Mouse (Mus musculus): Measurements from ENCODE around the gene Npas3. TPM values are rescaled to one million over a fixed set of nuclear protein-coding genes. Genes with fewer than 3 reads are reported as not detected.

The Npas3 gene
- polyA plus RNA-seq, 1 experiment from 2014 or later: 4.5 TPM

DNA sequence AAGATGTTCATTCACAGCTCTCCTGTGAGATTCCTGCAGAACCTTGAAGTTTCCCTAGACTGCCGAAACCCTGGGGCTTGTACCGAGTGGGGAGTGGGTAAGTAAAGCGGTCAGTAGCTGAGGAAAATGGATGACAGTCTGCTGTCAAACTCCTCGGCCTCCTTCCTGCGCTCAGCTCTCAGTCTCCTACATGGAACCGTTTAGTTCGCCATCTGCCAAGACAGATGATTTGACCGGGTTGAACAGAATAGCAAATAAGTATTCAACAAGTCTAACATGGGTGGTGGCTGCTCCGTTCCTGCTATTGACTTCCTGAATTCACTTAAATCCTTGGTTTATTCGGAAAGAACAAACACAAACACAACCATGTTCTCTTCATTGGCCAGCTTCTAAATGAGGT, 541.0 kb downstream of the Npas3 start:
- no peak for ATAC-seq (ENCODE audit: insufficient number of reproducible peaks, insufficient read depth, low FRiP score, low read depth)
- Histone ChIP-seq H3K36me3 (ENCODE audit: control insufficient read depth, insufficient read depth, low read length) (no peaks in the 10 kb centered on the region), H3K9me3 (ENCODE audit: control insufficient read depth, low read depth, low read length) (no peaks in the 10 kb centered on the region), H3K4me1 (ENCODE audit: control insufficient read depth, insufficient read depth, low read length) (no peaks in the 10 kb centered on the region), H3K4me3 (ENCODE audit: low read depth, low read length) (no peak overlapping the region), H3K27ac (ENCODE audit: low read length) (no peak overlapping the region), H3K9ac (replicated peaks; ENCODE audit: low read depth, low read length) (no peak overlapping the region), H3K27me3 (ENCODE audit: control insufficient read depth, insufficient read depth, low read length) (no peaks in the 10 kb centered on the region), H3K4me2 (replicated peaks; ENCODE audit: low read depth, low read length) (no peak overlapping the region)
- 78% methylated on average over 10 of the region's 10 CpGs for WGBS

DNA sequence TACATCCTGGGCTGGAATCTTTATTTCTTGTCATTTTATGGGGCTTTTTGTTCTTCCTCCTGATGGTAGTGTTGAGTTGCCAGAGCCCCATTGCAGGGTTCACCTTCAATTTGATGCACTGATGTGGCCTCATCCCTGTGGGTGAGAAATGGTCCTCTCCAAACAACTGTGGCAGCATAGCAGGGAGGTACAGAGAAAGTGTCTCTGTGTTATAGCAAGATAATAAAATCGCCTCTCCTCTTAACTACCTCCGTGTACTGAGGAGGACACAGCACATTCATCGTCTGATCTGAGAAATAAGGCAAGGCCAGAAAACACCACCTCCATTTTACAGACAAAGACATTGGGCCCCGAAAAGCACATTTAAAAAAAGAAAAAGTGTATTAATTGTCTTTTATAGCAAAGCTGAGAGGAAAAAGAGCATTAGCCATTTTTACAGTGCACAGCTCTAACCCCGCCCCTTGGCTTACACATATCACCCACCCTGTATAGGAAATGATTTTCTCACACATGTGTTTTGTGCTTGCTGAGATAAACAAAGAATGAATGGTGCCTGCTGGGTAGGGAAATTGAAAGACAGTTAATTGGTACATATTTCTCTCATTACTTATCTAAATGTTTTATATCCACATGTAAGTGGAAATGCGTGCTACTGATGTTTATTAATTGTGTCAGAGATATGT, 546.4 kb downstream of the Npas3 start:
- H3K4me3 ChIP-seq (ENCODE audit: low read depth, low read length): no peak overlapping the region
- H3K27ac ChIP-seq (ENCODE audit: low read length): no peak overlapping the region
- ATAC-seq (ENCODE audit: insufficient number of reproducible peaks, insufficient read depth, low FRiP score, low read depth): no peak
- H3K27me3 ChIP-seq (ENCODE audit: control insufficient read depth, insufficient read depth, low read length): no peaks in the 10 kb centered on the region
- no peaks in the 10 kb centered on the region for H3K4me1 ChIP-seq (ENCODE audit: control insufficient read depth, insufficient read depth, low read length)
- 73% methylated on average over 6 of the region's 6 CpGs for WGBS
- H3K9me3 ChIP-seq (ENCODE audit: control insufficient read depth, low read depth, low read length): no peaks in the 10 kb centered on the region
- no peaks in the 10 kb centered on the region for H3K36me3 ChIP-seq (ENCODE audit: control insufficient read depth, insufficient read depth, low read length)
- H3K9ac ChIP-seq (replicated peaks; ENCODE audit: low read depth, low read length): no peak overlapping the region
- no peak overlapping the region for H3K4me2 ChIP-seq (replicated peaks; ENCODE audit: low read depth, low read length)

DNA sequence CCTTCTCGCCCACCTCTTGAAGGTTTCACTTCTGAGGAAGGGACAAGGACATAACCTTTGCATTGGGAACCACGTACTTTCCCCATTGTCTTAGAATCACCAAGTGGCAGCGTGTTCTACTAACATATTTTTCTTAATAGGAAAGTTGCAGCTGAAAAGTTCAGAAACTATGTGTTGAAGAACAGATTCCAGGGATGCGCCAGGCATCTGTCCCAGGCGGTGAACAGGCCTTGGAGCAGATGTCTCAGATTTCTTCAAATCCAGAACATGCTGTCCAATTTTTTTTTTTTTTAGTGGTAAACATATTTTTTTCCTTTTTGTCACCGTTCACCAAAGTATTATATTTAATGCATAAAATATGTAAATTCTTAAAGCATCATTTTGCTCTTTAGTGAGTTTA, 553.4 kb downstream of the Npas3 start:
- ATAC-seq (ENCODE audit: insufficient number of reproducible peaks, insufficient read depth, low FRiP score, low read depth): no peak
- Histone ChIP-seq H3K4me3 (ENCODE audit: low read depth, low read length) (no peak overlapping the region), H3K9me3 (ENCODE audit: control insufficient read depth, low read depth, low read length) (no peaks in the 10 kb centered on the region), H3K9ac (replicated peaks; ENCODE audit: low read depth, low read length) (no peak overlapping the region), H3K27me3 (ENCODE audit: control insufficient read depth, insufficient read depth, low read length) (no peaks in the 10 kb centered on the region), H3K36me3 (ENCODE audit: control insufficient read depth, insufficient read depth, low read length) (no peaks in the 10 kb centered on the region), H3K4me1 (ENCODE audit: control insufficient read depth, insufficient read depth, low read length) (no peaks in the 10 kb centered on the region), H3K27ac (ENCODE audit: low read length) (no peak overlapping the region), H3K4me2 (replicated peaks; ENCODE audit: low read depth, low read length) (no peak overlapping the region)
- 83% methylated on average over 6 of the region's 6 CpGs for WGBS

DNA sequence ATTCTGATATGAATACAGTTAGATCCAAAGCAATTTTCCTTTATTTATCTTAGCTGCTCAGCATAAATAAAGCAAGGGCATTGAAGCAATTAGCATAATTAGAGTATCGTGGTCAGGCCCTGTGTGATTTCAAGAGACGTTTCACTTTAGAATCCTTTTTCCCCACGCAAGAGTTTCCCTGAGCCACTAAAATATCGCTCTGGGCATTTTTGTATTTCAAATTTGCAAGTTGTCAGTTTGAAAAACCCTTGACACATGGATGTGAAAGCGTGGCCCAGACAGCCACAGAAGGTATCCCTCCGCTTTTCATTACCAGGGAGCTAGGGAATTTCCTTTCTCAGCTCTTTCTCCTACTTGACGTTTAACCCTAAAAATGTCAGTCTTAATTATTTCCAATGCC, 553.9 kb downstream of the Npas3 start:
- Histone ChIP-seq H3K9me3 (ENCODE audit: control insufficient read depth, low read depth, low read length) (no peaks in the 10 kb centered on the region), H3K36me3 (ENCODE audit: control insufficient read depth, insufficient read depth, low read length) (no peaks in the 10 kb centered on the region), H3K27me3 (ENCODE audit: control insufficient read depth, insufficient read depth, low read length) (no peaks in the 10 kb centered on the region), H3K4me3 (ENCODE audit: low read depth, low read length) (no peak overlapping the region), H3K4me1 (ENCODE audit: control insufficient read depth, insufficient read depth, low read length) (no peaks in the 10 kb centered on the region), H3K27ac (ENCODE audit: low read length) (no peak overlapping the region), H3K4me2 (replicated peaks; ENCODE audit: low read depth, low read length) (no peak overlapping the region), H3K9ac (replicated peaks; ENCODE audit: low read depth, low read length) (no peak overlapping the region)
- ATAC-seq (ENCODE audit: insufficient number of reproducible peaks, insufficient read depth, low FRiP score, low read depth): no peak
- 67% methylated on average over 7 of the region's 7 CpGs for WGBS

DNA sequence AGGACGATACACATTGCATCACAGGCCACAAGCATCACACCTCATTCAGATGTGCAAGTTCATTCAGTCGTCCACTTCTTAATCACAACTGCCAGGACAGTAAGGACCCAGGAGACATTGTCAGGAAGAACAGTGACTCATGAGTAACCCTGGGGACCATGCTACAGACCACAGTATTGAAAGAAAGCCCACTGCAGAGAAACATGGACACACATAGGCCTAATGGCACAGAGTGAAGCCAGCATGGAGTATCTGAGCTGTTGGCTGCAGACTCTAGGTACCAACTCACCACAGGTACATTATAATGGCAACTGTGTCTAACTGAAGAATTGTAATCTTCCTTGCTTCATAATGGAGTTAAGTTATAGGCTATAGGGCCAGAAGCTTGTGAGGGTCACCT, 561.6 kb downstream of the Npas3 start:
- 88% methylated on average over 2 of the region's 2 CpGs for WGBS
- no peak overlapping the region for H3K9ac ChIP-seq (replicated peaks; ENCODE audit: low read depth, low read length)
- no peak overlapping the region for H3K4me3 ChIP-seq (ENCODE audit: low read depth, low read length)
- ATAC-seq (ENCODE audit: insufficient number of reproducible peaks, insufficient read depth, low FRiP score, low read depth): no peak
- no peaks in the 10 kb centered on the region for H3K27me3 ChIP-seq (ENCODE audit: control insufficient read depth, insufficient read depth, low read length)
- no peaks in the 10 kb centered on the region for H3K36me3 ChIP-seq (ENCODE audit: control insufficient read depth, insufficient read depth, low read length)
- H3K27ac ChIP-seq (ENCODE audit: low read length): no peak overlapping the region
- no peak overlapping the region for H3K4me2 ChIP-seq (replicated peaks; ENCODE audit: low read depth, low read length)
- H3K9me3 ChIP-seq (ENCODE audit: control insufficient read depth, low read depth, low read length): no peaks in the 10 kb centered on the region
- peaks cover 6% of the 10 kb centered on the region; the same call in 1 of the 2 replicates for H3K4me1 ChIP-seq (ENCODE audit: control insufficient read depth, insufficient read depth, low read length)

DNA sequence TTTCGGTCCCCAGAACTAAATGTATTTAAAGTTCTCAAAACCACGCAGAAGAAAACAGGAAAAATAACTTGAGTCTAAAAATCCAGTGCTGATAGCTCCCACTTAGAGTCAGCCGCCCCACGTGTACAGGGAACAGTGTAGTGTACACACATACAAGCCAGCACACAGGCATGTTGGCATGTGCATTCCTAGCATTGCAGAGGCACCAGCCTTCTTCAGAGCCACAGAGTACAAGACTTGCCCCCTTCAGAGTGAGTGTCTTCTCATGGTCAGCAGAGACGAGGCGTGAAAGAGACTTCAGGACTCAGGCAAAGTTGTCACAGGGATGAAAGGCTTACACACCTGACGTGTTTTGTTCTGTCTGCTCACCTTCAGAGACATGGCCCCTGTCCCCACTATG, 565.8 kb downstream of the Npas3 start:
- H3K4me1 ChIP-seq (ENCODE audit: control insufficient read depth, insufficient read depth, low read length): peaks cover 6% of the 10 kb centered on the region; the same call in 1 of the 2 replicates
- no peak overlapping the region for H3K4me2 ChIP-seq (replicated peaks; ENCODE audit: low read depth, low read length)
- H3K27ac ChIP-seq (ENCODE audit: low read length): no peak overlapping the region
- ATAC-seq (ENCODE audit: insufficient number of reproducible peaks, insufficient read depth, low FRiP score, low read depth): no peak
- H3K36me3 ChIP-seq (ENCODE audit: control insufficient read depth, insufficient read depth, low read length): no peaks in the 10 kb centered on the region
- H3K27me3 ChIP-seq (ENCODE audit: control insufficient read depth, insufficient read depth, low read length): no peaks in the 10 kb centered on the region
- no peaks in the 10 kb centered on the region for H3K9me3 ChIP-seq (ENCODE audit: control insufficient read depth, low read depth, low read length)
- WGBS: 80% methylated on average over 7 of the region's 7 CpGs
- no peak overlapping the region for H3K9ac ChIP-seq (replicated peaks; ENCODE audit: low read depth, low read length)
- no peak overlapping the region for H3K4me3 ChIP-seq (ENCODE audit: low read depth, low read length)

DNA sequence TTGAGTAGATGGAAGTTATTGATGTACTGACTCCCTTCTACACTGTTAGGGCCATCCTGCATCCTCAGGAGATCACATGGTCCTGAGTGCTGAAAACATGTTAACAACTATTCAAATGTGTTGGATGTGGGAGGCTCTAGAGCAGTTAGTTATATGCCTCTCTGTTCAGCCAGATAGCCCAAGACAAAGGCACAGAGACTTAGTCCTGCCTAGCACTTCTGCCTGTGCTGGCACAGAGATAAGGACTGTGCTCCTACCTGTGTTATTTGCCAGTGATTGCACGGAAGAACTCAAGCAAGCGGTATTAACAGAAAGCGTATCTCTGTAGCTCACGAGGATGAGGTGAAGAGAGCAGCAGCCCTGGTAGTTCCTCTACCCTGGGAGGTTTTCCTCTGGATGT, 571.5 kb downstream of the Npas3 start:
- no peak for ATAC-seq (ENCODE audit: insufficient number of reproducible peaks, insufficient read depth, low FRiP score, low read depth)
- Histone ChIP-seq H3K9ac (replicated peaks; ENCODE audit: low read depth, low read length) (no peak overlapping the region), H3K27me3 (ENCODE audit: control insufficient read depth, insufficient read depth, low read length) (no peaks in the 10 kb centered on the region), H3K4me3 (ENCODE audit: low read depth, low read length) (no peak overlapping the region), H3K4me2 (replicated peaks; ENCODE audit: low read depth, low read length) (no peak overlapping the region), H3K27ac (ENCODE audit: low read length) (no peak overlapping the region), H3K9me3 (ENCODE audit: control insufficient read depth, low read depth, low read length) (no peaks in the 10 kb centered on the region), H3K4me1 (ENCODE audit: control insufficient read depth, insufficient read depth, low read length) (peaks cover 12% of the 10 kb centered on the region), H3K36me3 (ENCODE audit: control insufficient read depth, insufficient read depth, low read length) (no peaks in the 10 kb centered on the region)
- 90% methylated on average over 4 of the region's 4 CpGs for WGBS

DNA sequence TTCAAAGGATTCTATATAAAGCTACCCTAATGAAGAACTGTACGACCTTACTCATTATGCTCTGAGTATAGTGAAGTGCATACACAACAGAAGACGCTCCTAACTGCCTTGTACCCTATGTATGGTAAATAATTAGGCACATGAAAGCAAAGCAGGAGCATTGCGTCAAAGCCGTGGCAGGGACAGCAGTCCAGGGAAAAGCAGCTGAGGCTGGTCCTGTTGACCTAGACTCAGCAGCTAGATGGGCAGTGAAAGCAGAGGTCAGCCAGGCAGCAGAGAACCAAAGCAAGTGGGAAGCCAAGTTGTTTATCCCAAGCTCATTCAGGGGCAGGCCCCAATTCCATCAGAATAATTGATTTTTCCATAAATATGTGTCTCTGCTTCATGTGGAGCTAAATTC, 574.4 kb downstream of the Npas3 start:
- no peak for ATAC-seq (ENCODE audit: insufficient number of reproducible peaks, insufficient read depth, low FRiP score, low read depth)
- 35% methylated on average over 4 of the region's 4 CpGs for WGBS
- H3K9me3 ChIP-seq (ENCODE audit: control insufficient read depth, low read depth, low read length): no peaks in the 10 kb centered on the region
- no peaks in the 10 kb centered on the region for H3K27me3 ChIP-seq (ENCODE audit: control insufficient read depth, insufficient read depth, low read length)
- H3K4me1 ChIP-seq (ENCODE audit: control insufficient read depth, insufficient read depth, low read length): peaks cover 16% of the 10 kb centered on the region
- H3K9ac ChIP-seq (replicated peaks; ENCODE audit: low read depth, low read length): no peak overlapping the region
- no peak overlapping the region for H3K4me2 ChIP-seq (replicated peaks; ENCODE audit: low read depth, low read length)
- no peak overlapping the region for H3K27ac ChIP-seq (ENCODE audit: low read length)
- H3K4me3 ChIP-seq (ENCODE audit: low read depth, low read length): no peak overlapping the region
- no peaks in the 10 kb centered on the region for H3K36me3 ChIP-seq (ENCODE audit: control insufficient read depth, insufficient read depth, low read length)

DNA sequence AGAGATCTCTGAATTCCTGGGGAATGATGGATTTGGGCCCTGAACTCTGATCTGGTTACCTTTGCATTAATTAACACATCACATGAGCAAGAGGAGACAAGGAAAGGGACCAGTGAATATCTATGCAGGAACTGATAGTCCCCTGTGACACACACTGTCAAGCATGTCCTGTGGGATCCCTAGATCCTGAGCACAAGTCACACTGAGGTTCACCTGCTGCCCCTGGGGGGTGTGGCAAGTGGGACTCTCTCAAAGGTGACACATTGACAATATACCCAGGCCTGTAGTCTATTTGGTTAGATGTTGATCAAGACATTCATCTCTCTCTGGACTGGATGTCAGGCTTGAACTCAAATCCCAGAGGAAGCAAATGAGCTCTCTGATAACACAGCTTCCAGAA, 576.8 kb downstream of the Npas3 start:
- Histone ChIP-seq H3K4me3 (ENCODE audit: low read depth, low read length) (no peak overlapping the region), H3K27ac (ENCODE audit: low read length) (no peak overlapping the region), H3K9me3 (ENCODE audit: control insufficient read depth, low read depth, low read length) (no peaks in the 10 kb centered on the region), H3K9ac (replicated peaks; ENCODE audit: low read depth, low read length) (no peak overlapping the region), H3K4me2 (replicated peaks; ENCODE audit: low read depth, low read length) (no peak overlapping the region), H3K4me1 (ENCODE audit: control insufficient read depth, insufficient read depth, low read length) (peaks cover 16% of the 10 kb centered on the region), H3K27me3 (ENCODE audit: control insufficient read depth, insufficient read depth, low read length) (no peaks in the 10 kb centered on the region), H3K36me3 (ENCODE audit: control insufficient read depth, insufficient read depth, low read length) (no peaks in the 10 kb centered on the region)
- no peak for ATAC-seq (ENCODE audit: insufficient number of reproducible peaks, insufficient read depth, low FRiP score, low read depth)

Measured in stomach, embryonic 14.5 days (tissue).